In genomic region chr11:100959464-100959810, GRCm38 (mm10) we compare ENCODE assay signal across 9 mouse cellular contexts. TPM values are rescaled to one million over a fixed set of nuclear protein-coding genes. Genes with fewer than 3 reads are reported as not detected.
DNase-seq lines count a peak whose midpoint lies in the region; ATAC-seq and TF ChIP-seq lines count a peak whose summit lies in the region.
"Had no signal": no experiment of that assay in that cellular context is flagged by ENCODE, and none has a peak within 500 bp of the region (broad histone marks: within the 10 kb centered on the region; RNA-seq: fewer than 3 reads in every experiment).

No protein-coding gene starts in this region.

- peak; percentile 81 to 89 for DNase-seq in heart, adult 18-20 months
- no peak for DNase-seq in heart, adult 9 months (ENCODE audit: low spot score in 2 of 2)
- peak; percentile 82 for DNase-seq in brain, embryonic 14.5 days (ENCODE audit: low read depth)
- peak; percentile 84 for DNase-seq in forebrain, embryonic 14.5 days (ENCODE audit: low spot score)
- DNase-seq in hindbrain, embryonic 14.5 days (ENCODE audit: low spot score) = peak; percentile 79
- DNase-seq in limb, embryonic 11.5 days (ENCODE audit: low spot score) = peak; percentile 85
- DNase-seq in midbrain, embryonic 11.5 days (ENCODE audit: low spot score, missing footprints) = peak; percentile 96

- peaks cover 26% of the 10 kb centered on the region for H3K27me3 ChIP-seq in forebrain, embryonic 14.5 days (replicated peaks; ENCODE audit: control insufficient read depth, insufficient read depth, low read length)
- H3K27me3 ChIP-seq in hindbrain, embryonic 14.5 days (ENCODE audit: control insufficient read depth, insufficient read depth, low read length) = peaks cover 26% of the 10 kb centered on the region
- peaks cover 25% of the 10 kb centered on the region for H3K27me3 ChIP-seq in limb, embryonic 11.5 days (ENCODE audit: control insufficient read depth, insufficient read depth, low read length)
- peaks cover 20% of the 10 kb centered on the region for H3K27me3 ChIP-seq in midbrain, embryonic 11.5 days (ENCODE audit: control insufficient read depth, insufficient read depth, low read length)
- H3K27me3 ChIP-seq in stomach, embryonic 14.5 days (ENCODE audit: control insufficient read depth, insufficient read depth, low read length) = peaks cover 13% of the 10 kb centered on the region
- H3K27me3 ChIP-seq: Patski had no signal

- no peak overlapping the region for H3K27ac ChIP-seq in forebrain, embryonic 14.5 days (ENCODE audit: low read depth, low read length)
- H3K27ac ChIP-seq in hindbrain, embryonic 14.5 days = no peak overlapping the region
- no peak overlapping the region for H3K27ac ChIP-seq in limb, embryonic 11.5 days (replicated peaks; ENCODE audit: low read depth, low read length)
- no peak overlapping the region for H3K27ac ChIP-seq in midbrain, embryonic 11.5 days (ENCODE audit: low read depth, low read length)
- peak overlapping the region; percentile 44; the same call in 1 of the 2 replicates for H3K27ac ChIP-seq in stomach, embryonic 14.5 days (ENCODE audit: low read length)

- peak overlapping the region; percentile 17 for H3K4me3 ChIP-seq in forebrain, embryonic 14.5 days (ENCODE audit: low read depth, low read length)
- peak overlapping the region; percentile 25 for H3K4me3 ChIP-seq in hindbrain, embryonic 14.5 days (replicated peaks; ENCODE audit: low read length)
- H3K4me3 ChIP-seq in limb, embryonic 11.5 days (ENCODE audit: low read depth, low read length) = peak overlapping the region; percentile 22
- H3K4me3 ChIP-seq in midbrain, embryonic 11.5 days (ENCODE audit: low read depth, low read length) = peak overlapping the region; percentile 21; the same call in 1 of the 2 replicates
- H3K4me3 ChIP-seq in stomach, embryonic 14.5 days (ENCODE audit: low read depth, low read length) = 0 out of 2 replicates have a peak overlapping the region, but pooled peaks have one; percentile 14

- peak overlapping the region; percentile 39 for H3K4me2 ChIP-seq in forebrain, embryonic 14.5 days (ENCODE audit: low read length)
- H3K4me2 ChIP-seq in hindbrain, embryonic 14.5 days (replicated peaks) = peak overlapping the region; percentile 44
- peak overlapping the region; percentile 45 for H3K4me2 ChIP-seq in limb, embryonic 11.5 days (ENCODE audit: low read depth, severe bottlenecking)
- peak overlapping the region; percentile 35 for H3K4me2 ChIP-seq in midbrain, embryonic 11.5 days
- peak overlapping the region; percentile 20 for H3K4me2 ChIP-seq in stomach, embryonic 14.5 days (replicated peaks; ENCODE audit: low read depth, low read length)

- TF ChIP-seq POLR2A in brain, embryonic 14.5 days (IDR thresholded peaks at IDR 0.05; ENCODE audit: borderline replicate concordance, extremely low read depth, insufficient read depth, insufficient read length, poor library complexity, severe bottlenecking) = no peak

- no peaks in the 10 kb centered on the region for H3K36me3 ChIP-seq in forebrain, embryonic 14.5 days (ENCODE audit: control insufficient read depth, insufficient read depth, low read length)
- H3K36me3 ChIP-seq in hindbrain, embryonic 14.5 days (replicated peaks; ENCODE audit: control insufficient read depth, insufficient read depth) = no peaks in the 10 kb centered on the region
- no peaks in the 10 kb centered on the region for H3K36me3 ChIP-seq in limb, embryonic 11.5 days (ENCODE audit: control insufficient read depth, insufficient read depth, low read length)
- no peaks in the 10 kb centered on the region for H3K36me3 ChIP-seq in midbrain, embryonic 11.5 days (ENCODE audit: control insufficient read depth, insufficient read depth, low read length)
- peaks cover 13% of the 10 kb centered on the region for H3K36me3 ChIP-seq in stomach, embryonic 14.5 days (ENCODE audit: control insufficient read depth, insufficient read depth, low read length)

- peak; percentile 75 for TF ChIP-seq CTCF in brain, embryonic 14.5 days (IDR thresholded peaks at IDR 0.05; ENCODE audit: borderline replicate concordance, extremely low read depth, insufficient read depth, insufficient read length)

- 3% methylated on average over 14 of the region's 14 CpGs for WGBS in forebrain, embryonic 14.5 days
- WGBS in hindbrain, embryonic 14.5 days = 5% methylated on average over 14 of the region's 14 CpGs
- WGBS in limb, embryonic 11.5 days = 4% methylated on average over 14 of the region's 14 CpGs
- WGBS in midbrain, embryonic 11.5 days = 4% methylated on average over 14 of the region's 14 CpGs
- WGBS in stomach, embryonic 14.5 days = 5% methylated on average over 14 of the region's 14 CpGs

- H3K4me1 ChIP-seq in forebrain, embryonic 14.5 days (ENCODE audit: control insufficient read depth, insufficient read depth, low read length) = no peaks in the 10 kb centered on the region
- peaks cover 11% of the 10 kb centered on the region; the same call in 1 of the 2 replicates for H3K4me1 ChIP-seq in hindbrain, embryonic 14.5 days (replicated peaks; ENCODE audit: control insufficient read depth, insufficient read depth, low read length)
- 0 out of 2 replicates have a peak, but pooled peaks cover 4% of the 10 kb centered on the region for H3K4me1 ChIP-seq in limb, embryonic 11.5 days (ENCODE audit: control insufficient read depth, insufficient read depth, low read length)
- peaks cover 3% of the 10 kb centered on the region; the same call in 1 of the 2 replicates for H3K4me1 ChIP-seq in midbrain, embryonic 11.5 days (ENCODE audit: control insufficient read depth, insufficient read depth, low read length)
- peaks cover 33% of the 10 kb centered on the region for H3K4me1 ChIP-seq in stomach, embryonic 14.5 days (ENCODE audit: control insufficient read depth, insufficient read depth, low read length)

- no peak for ATAC-seq in forebrain, embryonic 14.5 days
- no peak for ATAC-seq in hindbrain, embryonic 14.5 days (ENCODE audit: low FRiP score)
- ATAC-seq in limb, embryonic 11.5 days (ENCODE audit: insufficient number of reproducible peaks, low FRiP score, low TSS enrichment, low read depth) = no peak
- ATAC-seq in midbrain, embryonic 11.5 days (ENCODE audit: low FRiP score) = no peak
- ATAC-seq in stomach, embryonic 14.5 days (ENCODE audit: insufficient number of reproducible peaks, insufficient read depth, low FRiP score, low read depth) = no peak
- ATAC-seq: Patski had no signal

- no peaks in the 10 kb centered on the region for H3K9me3 ChIP-seq in forebrain, embryonic 14.5 days (replicated peaks; ENCODE audit: control insufficient read depth, low read length)
- no peaks in the 10 kb centered on the region for H3K9me3 ChIP-seq in hindbrain, embryonic 14.5 days (ENCODE audit: control insufficient read depth, low read length)
- no peaks in the 10 kb centered on the region for H3K9me3 ChIP-seq in limb, embryonic 11.5 days (ENCODE audit: control insufficient read depth, low read length)
- H3K9me3 ChIP-seq in midbrain, embryonic 11.5 days (ENCODE audit: control insufficient read depth, low read length) = no peaks in the 10 kb centered on the region
- no peaks in the 10 kb centered on the region for H3K9me3 ChIP-seq in stomach, embryonic 14.5 days (ENCODE audit: control insufficient read depth, low read depth, low read length)

- no peak overlapping the region for H3K9ac ChIP-seq in forebrain, embryonic 14.5 days (ENCODE audit: low read length)
- no peak overlapping the region for H3K9ac ChIP-seq in hindbrain, embryonic 14.5 days
- no peak overlapping the region for H3K9ac ChIP-seq in limb, embryonic 11.5 days (ENCODE audit: low read length)
- H3K9ac ChIP-seq in midbrain, embryonic 11.5 days (ENCODE audit: low read length) = no peak overlapping the region
- H3K9ac ChIP-seq in stomach, embryonic 14.5 days (replicated peaks; ENCODE audit: low read depth, low read length) = no peak overlapping the region

RNA-seq across cellular contexts. Expression of gene Cavin1, which starts 11.2 kb away (rescaled TPM):
- total RNA-seq in heart, adult 18-20 months (2021) = 100 to 1,000 TPM; 192 to 214 TPM
- 10.5 and 24.4 TPM in 2 replicates for polyA plus RNA-seq in brain, embryonic 14.5 days (2012; rRNA removed)
- polyA plus RNA-seq in forebrain, embryonic 14.5 days (2014; fragmentation: Nextera tagmentation; extraction: Ambion mirVana) = 15.6 and 21.1 TPM in 2 replicates
- polyA plus RNA-seq in hindbrain, embryonic 14.5 days (2014; fragmentation: Nextera tagmentation; extraction: Ambion mirVana) = 20.1 and 21.1 TPM in 2 replicates
- polyA plus RNA-seq in limb, embryonic 11.5 days (2014; fragmentation: Nextera tagmentation; extraction: Ambion mirVana) = 10.2 and 13.3 TPM in 2 replicates
- polyA plus RNA-seq in midbrain, embryonic 11.5 days (2014; fragmentation: Nextera tagmentation; extraction: Ambion mirVana) = 12.5 and 14.8 TPM in 2 replicates
- 136 and 158 TPM in 2 replicates for polyA plus RNA-seq in stomach, embryonic 14.5 days (2014; fragmentation: Nextera tagmentation; extraction: Ambion mirVana)

RNA-seq across cellular contexts. Expression of gene Stat3, which starts 20.1 kb away (rescaled TPM):
- total RNA-seq in heart, adult 18-20 months (2021) = 10 to 100 TPM; 71.8 to 83.2 TPM
- 29.1 and 36.9 TPM in 2 replicates for polyA plus RNA-seq in brain, embryonic 14.5 days (2012; rRNA removed)
- polyA plus RNA-seq in forebrain, embryonic 14.5 days (2014; fragmentation: Nextera tagmentation; extraction: Ambion mirVana) = 23.3 and 26.4 TPM in 2 replicates
- 49.1 and 50.6 TPM in 2 replicates for polyA plus RNA-seq in hindbrain, embryonic 14.5 days (2014; fragmentation: Nextera tagmentation; extraction: Ambion mirVana)
- polyA plus RNA-seq in limb, embryonic 11.5 days (2014; fragmentation: Nextera tagmentation; extraction: Ambion mirVana) = 37.1 and 39.4 TPM in 2 replicates
- polyA plus RNA-seq in midbrain, embryonic 11.5 days (2014; fragmentation: Nextera tagmentation; extraction: Ambion mirVana) = 22.8 and 24.0 TPM in 2 replicates
- polyA plus RNA-seq in stomach, embryonic 14.5 days (2014; fragmentation: Nextera tagmentation; extraction: Ambion mirVana) = 43.5 and 44.8 TPM in 2 replicates

RNA-seq across cellular contexts. Expression of gene Atp6v0a1, which starts 49.8 kb away (rescaled TPM):
- 10 to 100 TPM; 87.1 to 92.2 TPM for total RNA-seq in heart, adult 18-20 months (2021)
- 144 and 197 TPM in 2 replicates for polyA plus RNA-seq in brain, embryonic 14.5 days (2012; rRNA removed)
- 50.2 and 74.4 TPM in 2 replicates for polyA plus RNA-seq in forebrain, embryonic 14.5 days (2014; fragmentation: Nextera tagmentation; extraction: Ambion mirVana)
- 143 and 152 TPM in 2 replicates for polyA plus RNA-seq in hindbrain, embryonic 14.5 days (2014; fragmentation: Nextera tagmentation; extraction: Ambion mirVana)
- 27.1 and 32.0 TPM in 2 replicates for polyA plus RNA-seq in limb, embryonic 11.5 days (2014; fragmentation: Nextera tagmentation; extraction: Ambion mirVana)
- polyA plus RNA-seq in midbrain, embryonic 11.5 days (2014; fragmentation: Nextera tagmentation; extraction: Ambion mirVana) = 42.5 and 45.9 TPM in 2 replicates
- 38.4 and 42.0 TPM in 2 replicates for polyA plus RNA-seq in stomach, embryonic 14.5 days (2014; fragmentation: Nextera tagmentation; extraction: Ambion mirVana)

Comparison
In these comparisons a context has a peak if more than half of its experiments do, and no peak if none do; other contexts are left out.
1. DNase-seq: peak in heart, adult 18-20 months (2 of 2), brain, embryonic 14.5 days (single experiment), forebrain, embryonic 14.5 days (single experiment), hindbrain, embryonic 14.5 days (single experiment), limb, embryonic 11.5 days (single experiment) and midbrain, embryonic 11.5 days (single experiment); none in heart, adult 9 months (0 of 2).
2. Peak in every context shown above with its lines, with median percentiles within 50 percentile points of each other: H3K4me2 ChIP-seq and H3K4me3 ChIP-seq.